In the genomic region with DNA sequence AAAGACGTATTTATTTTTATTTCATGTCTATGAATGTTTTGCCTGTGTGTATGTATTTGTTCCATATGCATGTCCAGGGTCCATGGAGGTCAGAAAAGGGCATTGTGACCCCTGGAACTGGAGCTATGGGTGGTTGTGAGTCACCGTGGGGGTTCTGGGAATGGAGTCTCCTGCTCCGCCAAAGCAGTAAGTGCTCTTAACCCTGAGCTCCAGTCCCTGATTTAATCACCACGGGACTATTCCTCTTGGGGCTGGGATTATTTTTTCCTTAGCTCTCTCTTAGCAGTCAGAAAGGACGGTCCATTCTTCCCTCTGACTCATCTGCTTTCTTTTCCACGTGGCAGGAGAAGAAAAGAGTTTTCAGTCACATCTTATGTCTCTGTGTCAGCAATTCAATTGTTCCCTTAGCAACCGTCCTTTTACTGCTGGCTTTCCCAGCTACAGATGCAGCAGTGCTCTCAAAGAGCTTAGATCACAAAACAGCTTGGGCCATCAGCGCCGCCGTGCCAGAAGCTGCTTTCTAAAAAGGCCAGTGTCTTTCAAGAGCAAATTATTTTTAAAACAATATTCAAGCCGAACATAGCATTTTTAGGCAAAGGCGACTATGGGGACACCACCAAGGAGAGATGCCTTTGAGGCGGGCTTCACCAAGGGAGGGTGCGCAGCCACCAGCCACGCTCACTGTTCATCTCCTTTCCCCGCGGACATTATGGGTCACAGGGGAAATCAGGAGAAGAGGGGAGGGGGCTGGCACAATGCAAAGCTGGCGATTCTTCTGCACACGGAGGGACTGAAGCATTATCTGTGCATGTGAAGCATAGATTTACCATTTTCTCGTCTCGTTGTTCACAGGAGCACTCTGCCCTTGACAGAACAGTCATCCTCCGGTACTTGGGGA, we compare ENCODE assay signal across 8 mouse cellular contexts.
DNase-seq lines count a peak whose midpoint lies in the region; ATAC-seq and TF ChIP-seq lines count a peak whose summit lies in the region.

No protein-coding gene starts in this region.

- 5% methylated on average over 22 of the region's 22 CpGs for WGBS in cerebellum, adult 2 months
- WGBS in forebrain, embryonic 13.5 days: 4% methylated on average over 22 of the region's 22 CpGs
- 3% methylated on average over 22 of the region's 22 CpGs for WGBS in neural tube, embryonic 15.5 days

- no peaks in the 10 kb centered on the region for H3K36me3 ChIP-seq in forebrain, embryonic 13.5 days (ENCODE audit: poor library complexity, severe bottlenecking)
- no peaks in the 10 kb centered on the region for H3K36me3 ChIP-seq in neural tube, embryonic 15.5 days

- TF ChIP-seq POLR2A in cerebellum, adult 2 months (IDR thresholded peaks at IDR 0.05; ENCODE audit: borderline replicate concordance, insufficient read depth, low read length): no peak

- H3K9me3 ChIP-seq in forebrain, embryonic 13.5 days (replicated peaks): no peaks in the 10 kb centered on the region; the same call in 1 of the 2 replicates
- H3K9me3 ChIP-seq in neural tube, embryonic 15.5 days (replicated peaks): peaks cover 5% of the 10 kb centered on the region; the same call in 1 of the 2 replicates

- H3K4me1 ChIP-seq in cerebellum, adult 2 months (ENCODE audit: control insufficient read depth, insufficient read depth, low read length): peaks cover 5% of the 10 kb centered on the region; the same call in 1 of the 2 replicates
- H3K4me1 ChIP-seq in forebrain, embryonic 13.5 days: peaks cover 29% of the 10 kb centered on the region
- peaks cover 34% of the 10 kb centered on the region for H3K4me1 ChIP-seq in neural tube, embryonic 15.5 days

- no peak for TF ChIP-seq CTCF in cerebellum, adult 2 months (IDR thresholded peaks at IDR 0.05; ENCODE audit: borderline replicate concordance, insufficient read depth, low read depth, low read length)

- H3K27me3 ChIP-seq in cerebellum, adult 2 months (ENCODE audit: control insufficient read depth, insufficient read depth, low read length): no peaks in the 10 kb centered on the region
- no peaks in the 10 kb centered on the region for H3K27me3 ChIP-seq in forebrain, embryonic 13.5 days
- H3K27me3 ChIP-seq in neural tube, embryonic 15.5 days (replicated peaks): no peaks in the 10 kb centered on the region

- peak overlapping the region; percentile 45 for H3K9ac ChIP-seq in forebrain, embryonic 13.5 days
- peak overlapping the region; percentile 31; the same call in 1 of the 2 replicates for H3K9ac ChIP-seq in neural tube, embryonic 15.5 days (replicated peaks)

- ATAC-seq in forebrain, embryonic 13.5 days: peak; percentile 90
- peak; percentile 92 for ATAC-seq in neural tube, embryonic 15.5 days (ENCODE audit: low FRiP score)

- peak overlapping the region; percentile 44 for H3K4me3 ChIP-seq in cerebellum, adult 2 months (replicated peaks; ENCODE audit: insufficient read depth, low read depth, low read length)
- H3K4me3 ChIP-seq in forebrain, embryonic 13.5 days: peak overlapping the region; percentile 24
- peak overlapping the region; percentile 24 for H3K4me3 ChIP-seq in neural tube, embryonic 15.5 days (replicated peaks)

- peak overlapping the region; percentile 60 for H3K4me2 ChIP-seq in forebrain, embryonic 13.5 days
- H3K4me2 ChIP-seq in neural tube, embryonic 15.5 days: peak overlapping the region; percentile 54

- DNase-seq in cerebellum, adult 2 months: peak; percentile 9 to 20
- DNase-seq in cerebellum, adult 8-10 months: no peak
- DNase-seq in 3T3-L1 (ENCODE audit: low read depth, low spot score): peak; percentile 53
- peak; percentile 37 to 52 for DNase-seq in layer of hippocampus, postnatal 36 days
- no peak for DNase-seq in adrenal gland, postnatal 36 days
- no peak for DNase-seq in B cell, adult 2 months

- H3K27ac ChIP-seq in cerebellum, adult 2 months (ENCODE audit: insufficient read depth, low read length): no peak overlapping the region
- peak overlapping the region; percentile 88 for H3K27ac ChIP-seq in forebrain, embryonic 13.5 days
- H3K27ac ChIP-seq in neural tube, embryonic 15.5 days (replicated peaks): peak overlapping the region; percentile 89

Comparison
In these comparisons a context has a peak if more than half of its experiments do, and no peak if none do; other contexts are left out.
1. DNase-seq: peak in cerebellum, adult 2 months (2 of 2), 3T3-L1 (single experiment) and layer of hippocampus, postnatal 36 days (2 of 2); none in cerebellum, adult 8-10 months (single experiment), adrenal gland, postnatal 36 days (0 of 2) and B cell, adult 2 months (0 of 2).
2. Peak in every context shown above with its lines, with median percentiles within 50 percentile points of each other: H3K4me3 ChIP-seq.